ENCODE assay signal across 31 mouse cellular contexts in genomic region chr12:76048672-76049071, GRCm38 (mm10).
A peak's percentile ranks its signal among the peaks of the same experiment; 100 is the strongest.
DNase-seq lines count a peak whose midpoint lies in the region; ATAC-seq lines count a peak whose summit lies in the region.
"Had no signal": no experiment of that assay in that cellular context is flagged by ENCODE, and none has a peak within 500 bp of the region (broad histone marks: within the 10 kb centered on the region; RNA-seq: fewer than 3 reads in every experiment).

No protein-coding gene starts in this region.

- peaks cover 46% of the 10 kb centered on the region for H3K36me3 ChIP-seq in hindbrain, embryonic 14.5 days (replicated peaks; ENCODE audit: control insufficient read depth, insufficient read depth)
- peaks cover 54% of the 10 kb centered on the region for H3K36me3 ChIP-seq in hindbrain, embryonic 12.5 days
- no peaks in the 10 kb centered on the region for H3K36me3 ChIP-seq in midbrain, embryonic 16.5 days (ENCODE audit: control insufficient read depth, insufficient read depth, low read length)
- H3K36me3 ChIP-seq in midbrain, embryonic 10.5 days = peaks cover 90% of the 10 kb centered on the region

- WGBS in hindbrain, embryonic 14.5 days = 76% methylated on average over 8 of the region's 8 CpGs
- 84% methylated on average over 8 of the region's 8 CpGs for WGBS in hindbrain, embryonic 12.5 days
- 84% methylated on average over 8 of the region's 8 CpGs for WGBS in midbrain, embryonic 16.5 days
- 84% methylated on average over 8 of the region's 8 CpGs for WGBS in midbrain, embryonic 10.5 days

- H3K9ac ChIP-seq in hindbrain, embryonic 14.5 days = no peak overlapping the region
- H3K9ac ChIP-seq in hindbrain, embryonic 12.5 days = no peak overlapping the region
- H3K9ac ChIP-seq in midbrain, embryonic 16.5 days (ENCODE audit: low read depth, low read length) = no peak overlapping the region
- H3K9ac ChIP-seq: embryonic facial prominence, embryonic 15.5 days; kidney, embryonic 15.5 days; limb, embryonic 13.5 days had no signal

- no peaks in the 10 kb centered on the region for H3K9me3 ChIP-seq in hindbrain, embryonic 14.5 days (ENCODE audit: control insufficient read depth, low read length)
- H3K9me3 ChIP-seq in hindbrain, embryonic 12.5 days (replicated peaks) = no peaks in the 10 kb centered on the region
- H3K9me3 ChIP-seq in midbrain, embryonic 16.5 days (replicated peaks; ENCODE audit: control insufficient read depth, low read length, poor library complexity, severe bottlenecking) = no peaks in the 10 kb centered on the region
- H3K9me3 ChIP-seq in midbrain, embryonic 10.5 days (replicated peaks) = no peaks in the 10 kb centered on the region
- H3K9me3 ChIP-seq: embryonic facial prominence, embryonic 15.5 days; heart, embryonic 10.5 days; kidney, embryonic 15.5 days; limb, embryonic 13.5 days had no signal

- H3K4me3 ChIP-seq in hindbrain, embryonic 14.5 days (replicated peaks; ENCODE audit: low read length) = no peak overlapping the region
- H3K4me3 ChIP-seq in hindbrain, embryonic 12.5 days = no peak overlapping the region
- no peak overlapping the region for H3K4me3 ChIP-seq in midbrain, embryonic 16.5 days (ENCODE audit: low read depth, low read length)
- H3K4me3 ChIP-seq in midbrain, embryonic 10.5 days = no peak overlapping the region
- H3K4me3 ChIP-seq: embryonic facial prominence, embryonic 15.5 days; heart, embryonic 10.5 days; kidney, embryonic 15.5 days; left cerebral cortex, adult 2 months; limb, embryonic 13.5 days; myocyte had no signal

- no peak for ATAC-seq in hindbrain, embryonic 14.5 days (ENCODE audit: low FRiP score)
- no peak for ATAC-seq in hindbrain, embryonic 12.5 days (ENCODE audit: low FRiP score)
- ATAC-seq in midbrain, embryonic 16.5 days = no peak
- ATAC-seq: forebrain, embryonic 14.5 days; inflammation-experienced regulatory T-cells, adult 6 months; Patski had no signal

- DNase-seq in hindbrain, embryonic 14.5 days (ENCODE audit: low spot score) = no peak
- DNase-seq in midbrain, embryonic 10.5 days (ENCODE audit: low spot score) = no peak
- DNase-seq in MEL-GATA-1-ER (ENCODE audit: extremely low read depth, low read depth) = peak; percentile 52
- DNase-seq in left cerebral cortex, postnatal 14 days (ENCODE audit: low spot score in 2 of 2) = no peak
- no peak for DNase-seq in embryo, embryonic 9.5 days (ENCODE audit: extremely low spot score)
- DNase-seq: adrenal gland, postnatal 25 days; B cell, adult 2 months; cerebellum, adult 11-12 months; cerebellum, adult 9-11 months; embryo, embryonic 11 days; gastrocnemius, postnatal 25 days; heart, adult 11 months; heart, postnatal 36 days; kidney, adult 11 months; kidney, postnatal 25 days; lung, postnatal 36 days; right cerebral cortex, adult 18-20 months; spleen, adult 18-20 months; thymus, postnatal 14 days had no signal

- no peak overlapping the region for H3K4me2 ChIP-seq in hindbrain, embryonic 14.5 days (replicated peaks)
- H3K4me2 ChIP-seq in hindbrain, embryonic 12.5 days (replicated peaks) = no peak overlapping the region
- H3K4me2 ChIP-seq in midbrain, embryonic 16.5 days (ENCODE audit: low read length) = no peak overlapping the region
- H3K4me2 ChIP-seq: embryonic facial prominence, embryonic 15.5 days; kidney, embryonic 15.5 days; limb, embryonic 13.5 days; liver, embryonic 11.5 days had no signal

- H3K27ac ChIP-seq in hindbrain, embryonic 14.5 days = 0 out of 2 replicates have a peak overlapping the region, but pooled peaks have one; percentile 6
- H3K27ac ChIP-seq in hindbrain, embryonic 12.5 days = no peak overlapping the region
- peak overlapping the region; percentile 11; the same call in 1 of the 2 replicates for H3K27ac ChIP-seq in midbrain, embryonic 16.5 days (ENCODE audit: low read length)
- no peak overlapping the region for H3K27ac ChIP-seq in midbrain, embryonic 10.5 days (replicated peaks)
- H3K27ac ChIP-seq: embryonic facial prominence, embryonic 15.5 days; heart, embryonic 10.5 days; kidney, embryonic 15.5 days; left cerebral cortex, adult 2 months; limb, embryonic 13.5 days had no signal

- no peaks in the 10 kb centered on the region for H3K27me3 ChIP-seq in hindbrain, embryonic 14.5 days (ENCODE audit: control insufficient read depth, insufficient read depth, low read length)
- no peaks in the 10 kb centered on the region for H3K27me3 ChIP-seq in hindbrain, embryonic 12.5 days
- no peaks in the 10 kb centered on the region for H3K27me3 ChIP-seq in midbrain, embryonic 16.5 days (ENCODE audit: control insufficient read depth, insufficient read depth, low read depth, low read length)
- no peaks in the 10 kb centered on the region for H3K27me3 ChIP-seq in midbrain, embryonic 10.5 days (ENCODE audit: low read depth, poor library complexity, severe bottlenecking)
- H3K27me3 ChIP-seq: embryonic facial prominence, embryonic 15.5 days; kidney, embryonic 15.5 days; limb, embryonic 13.5 days; Patski had no signal

- intact Hi-C loops in left cerebral cortex, postnatal 14 days (cut with DNase I) = no loop called here

- H3K4me1 ChIP-seq in hindbrain, embryonic 14.5 days (replicated peaks; ENCODE audit: control insufficient read depth, insufficient read depth, low read length) = no peaks in the 10 kb centered on the region
- no peaks in the 10 kb centered on the region for H3K4me1 ChIP-seq in hindbrain, embryonic 12.5 days
- H3K4me1 ChIP-seq in midbrain, embryonic 16.5 days (ENCODE audit: control insufficient read depth, insufficient read depth, low read length) = no peaks in the 10 kb centered on the region
- H3K4me1 ChIP-seq in midbrain, embryonic 10.5 days = no peaks in the 10 kb centered on the region
- H3K4me1 ChIP-seq: embryonic facial prominence, embryonic 15.5 days; heart, embryonic 10.5 days; kidney, embryonic 15.5 days; limb, embryonic 13.5 days had no signal

Comparison
In these comparisons a context has a peak if more than half of its experiments do, and no peak if none do; other contexts are left out.
1. H3K27ac ChIP-seq: peak in hindbrain, embryonic 14.5 days (single experiment) and midbrain, embryonic 16.5 days (single experiment); none in hindbrain, embryonic 12.5 days (single experiment) and midbrain, embryonic 10.5 days (single experiment).